Mouse (Mus musculus) frontal cortex, adult 2 months (tissue): Measurements from ENCODE around the gene Fli1. TPM values are rescaled to one million over a fixed set of nuclear protein-coding genes. Genes with fewer than 3 reads are reported as not detected.

ENCODE experiments used
- DNase-seq, 2 experiments: peaks; one replicate each; pipeline ENCODE4 v3.0.0; 2022; ENCODE audit warnings: low spot score in 1 of 2; ENCODE audit errors: extremely low spot score in 1 of 2
- polyA plus RNA-seq: library from polyadenylated mRNA; depleted of rRNA; stranded (reverse); fragments of >200 nt; gene quantifications from 2 replicates; pipeline ENCODE4 v1.2.3, GENCODE M21; 2012

The Fli1 gene
- polyA plus RNA-seq, 1 experiment = 4.6 TPM

GRCm38 (mm10) chr9:32529594-32529993 is 13.1 kb downstream of the Fli1 start:
- no peak for DNase-seq

- no peak for DNase-seq
Observed at GRCm38 (mm10) chr9:32527329-32527728, 15.3 kb downstream of the Fli1 start.

GRCm38 (mm10) chr9:32525787-32526186 is 16.9 kb downstream of the Fli1 start:
- no peak for DNase-seq

- DNase-seq = no peak
Observed at GRCm38 (mm10) chr9:32522536-32523245, 20.0 kb downstream of the Fli1 start.

GRCm38 (mm10) chr9:32521331-32521730 is 21.3 kb downstream of the Fli1 start:
- no peak for DNase-seq

GRCm38 (mm10) chr9:32520821-32521220 is 21.8 kb downstream of the Fli1 start:
- DNase-seq = no peak

GRCm38 (mm10) chr9:32519101-32520051 is 23.3 kb downstream of the Fli1 start:
- DNase-seq = no peak

GRCm38 (mm10) chr9:32518351-32519075 is 24.1 kb downstream of the Fli1 start:
- no peak for DNase-seq

- DNase-seq = no peak
Observed at GRCm38 (mm10) chr9:32516691-32517090, 26.0 kb downstream of the Fli1 start.

- DNase-seq = no peak
Observed at GRCm38 (mm10) chr9:32515894-32516686, 26.6 kb downstream of the Fli1 start.

GRCm38 (mm10) chr9:32514406-32515058 is 28.1 kb downstream of the Fli1 start:
- DNase-seq = no peak

- no peak for DNase-seq
Observed at GRCm38 (mm10) chr9:32513471-32513870, 29.2 kb downstream of the Fli1 start.

- DNase-seq = no peak
Observed at GRCm38 (mm10) chr9:32510454-32511263, 32.0 kb downstream of the Fli1 start.

- DNase-seq = no peak
Observed at GRCm38 (mm10) chr9:32509706-32510156, 32.9 kb downstream of the Fli1 start.

GRCm38 (mm10) chr9:32508648-32509047 is 34.0 kb downstream of the Fli1 start:
- DNase-seq = no peak

- DNase-seq = no peak
Observed at GRCm38 (mm10) chr9:32508118-32508517, 34.5 kb downstream of the Fli1 start.

- DNase-seq = no peak
Observed at GRCm38 (mm10) chr9:32506866-32507861, 35.5 kb downstream of the Fli1 start.

GRCm38 (mm10) chr9:32506161-32506560 is 36.5 kb downstream of the Fli1 start:
- no peak for DNase-seq
